Mouse (Mus musculus) cerebellum, adult 2 months (tissue): ENCODE measurements around the gene Inpp4b.

ENCODE experiments used
- CTCF ChIP-seq: fragments of 200-500 bp; IDR thresholded peaks from 2 replicates; pipeline ENCODE4 v1.5.1; 2011; ENCODE audit warnings: low read depth, mild to moderate bottlenecking, control low read depth, low read length, moderate library complexity, borderline replicate concordance; ENCODE audit not compliant: insufficient read depth
- POLR2A ChIP-seq: fragments of 200-500 bp; IDR thresholded peaks from 2 replicates; pipeline ENCODE4 v1.6.1; 2011; ENCODE audit warnings: low read length, control low read depth, borderline replicate concordance; ENCODE audit not compliant: insufficient read depth

GRCm38 (mm10) chr8:81773305-81773965 lies 431.1 kb downstream of the Inpp4b start:
- TF ChIP-seq POLR2A (no peak), CTCF (no peak)
